Mouse (Mus musculus): ENCODE data around the gene Apol7b.

Gene Apol7b

GRCm38 (mm10) chr15:77384340-77385030, 62.8 kb downstream of the Apol7b start:
- no peak for DNase-seq

GRCm38 (mm10) chr15:77382880-77383279, 64.4 kb downstream of the Apol7b start:
- DNase-seq = no peak

- DNase-seq = no peak
Measured at GRCm38 (mm10) chr15:77382271-77382850, 64.9 kb downstream of the Apol7b start.

GRCm38 (mm10) chr15:77381481-77381880, 65.8 kb downstream of the Apol7b start:
- DNase-seq = no peak

- DNase-seq = no peak
Measured at GRCm38 (mm10) chr15:77379921-77380320, 67.4 kb downstream of the Apol7b start.

GRCm38 (mm10) chr15:77377419-77377818, 69.9 kb downstream of the Apol7b start:
- no peak for DNase-seq

GRCm38 (mm10) chr15:77376920-77377319, 70.4 kb downstream of the Apol7b start:
- DNase-seq = no peak
